Mouse (Mus musculus): ENCODE results near the gene Gse1. TPM values are rescaled to one million over a fixed set of nuclear protein-coding genes. Genes with fewer than 3 reads are reported as not detected.

Gse1 gene
- polyA plus RNA-seq, 1 experiment: 14.7 TPM

GRCm38 (mm10) chr8:120322956-120323448 lies 94.7 kb downstream of the Gse1 start:
- Histone ChIP-seq H3K4me3 (no peak overlapping the region), H3K79me2 (ENCODE audit: control insufficient read depth, insufficient read depth) (no peaks in the 10 kb centered on the region), H3K36me3 (ENCODE audit: control insufficient read depth, insufficient read depth) (no peaks in the 10 kb centered on the region), H3ac (ENCODE audit: control insufficient read depth, insufficient read length) (no peak overlapping the region), H3K4me2 (ENCODE audit: low read depth) (peak overlapping the region; percentile 55), H3K27me3 (ENCODE audit: control insufficient read depth, insufficient read depth, insufficient read length) (no peaks in the 10 kb centered on the region)
- TF ChIP-seq POLR2A (IDR thresholded peaks at IDR 0.05; ENCODE audit: insufficient read length, low read depth) (no peak), TCF3 (IDR thresholded peaks at IDR 0.05; ENCODE audit: insufficient read length, low read depth) (peak; percentile 35), E2F4 (IDR thresholded peaks at IDR 0.05; ENCODE audit: insufficient read depth) (no peak), SRF (IDR thresholded peaks at IDR 0.05; ENCODE audit: control insufficient read depth, insufficient read length, low read depth) (peak; percentile 27), MYOG (IDR thresholded peaks at IDR 0.05; ENCODE audit: control insufficient read depth in 1 of 3, insufficient read depth in 1 of 3, insufficient read length in 2 of 3, low read depth in 2 of 3) (peak in 2 of 3 experiments; percentile 68 to 80), USF1 (IDR thresholded peaks at IDR 0.05; ENCODE audit: low read depth) (no peak), CEBPB (IDR thresholded peaks at IDR 0.05; ENCODE audit: insufficient read depth, poor library complexity, severe bottlenecking) (no peak), MYOD1 (IDR thresholded peaks at IDR 0.05; ENCODE audit: control insufficient read depth in 1 of 3, insufficient read length in 2 of 3, low read depth in 2 of 3) (peak in 2 of 3 experiments; percentile 56 to 77), POLR2AphosphoS2 (IDR thresholded peaks at IDR 0.05; ENCODE audit: insufficient read length, low read depth) (no peak), TCF12 (IDR thresholded peaks at IDR 0.05; ENCODE audit: insufficient read depth, poor library complexity, severe bottlenecking) (no peak), REST (IDR thresholded peaks at IDR 0.05; ENCODE audit: insufficient read depth, insufficient read length) (no peak), MAX (IDR thresholded peaks at IDR 0.05; ENCODE audit: low read depth) (no peak)

DNA sequence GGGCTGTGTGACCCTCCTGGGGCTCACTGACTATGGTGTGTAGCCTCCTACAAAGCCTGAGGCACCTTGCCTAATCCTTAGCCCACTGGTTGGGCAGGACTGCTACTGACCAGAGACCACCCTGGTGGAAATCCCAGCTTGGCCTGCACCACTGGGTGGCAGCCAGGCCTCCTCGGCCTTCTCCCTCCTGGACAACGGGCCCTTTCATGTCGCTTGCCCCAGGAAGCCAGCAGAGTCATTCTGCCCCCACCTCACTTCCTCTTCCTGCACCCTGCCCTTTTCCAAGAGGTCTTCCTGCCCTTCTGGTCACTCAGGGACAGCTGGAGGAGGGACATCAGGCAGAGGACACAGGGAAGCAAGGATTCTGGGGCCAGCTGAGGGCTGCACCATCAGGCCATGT lies 96.3 kb downstream of the Gse1 start:
- no peak overlapping the region for H3K4me3 ChIP-seq

GRCm38 (mm10) chr8:120325172-120325767 lies 97.0 kb downstream of the Gse1 start:
- no peak overlapping the region for H3ac ChIP-seq (ENCODE audit: control insufficient read depth, insufficient read length)
- no peak overlapping the region for H3K4me2 ChIP-seq (ENCODE audit: low read depth)
- no peaks in the 10 kb centered on the region for H3K27me3 ChIP-seq (ENCODE audit: control insufficient read depth, insufficient read depth, insufficient read length)
- TF ChIP-seq MYOG (IDR thresholded peaks at IDR 0.05; ENCODE audit: control insufficient read depth in 1 of 3, insufficient read depth in 1 of 3, insufficient read length in 2 of 3, low read depth in 2 of 3) (peak in 1 of 3 experiments; percentile 7), SRF (IDR thresholded peaks at IDR 0.05; ENCODE audit: control insufficient read depth, insufficient read length, low read depth) (no peak)
- no peak overlapping the region for H3K4me3 ChIP-seq
- H3K79me2 ChIP-seq (ENCODE audit: control insufficient read depth, insufficient read depth): no peaks in the 10 kb centered on the region
- H3K36me3 ChIP-seq (ENCODE audit: control insufficient read depth, insufficient read depth): no peaks in the 10 kb centered on the region

More for the DNA sequence above, 96.3 kb downstream of the Gse1 start:
- TF ChIP-seq TCF12 (IDR thresholded peaks at IDR 0.05; ENCODE audit: insufficient read depth, poor library complexity, severe bottlenecking): no peak
- TF ChIP-seq POLR2AphosphoS2 (IDR thresholded peaks at IDR 0.05; ENCODE audit: insufficient read length, low read depth): no peak
- TF ChIP-seq E2F4 (IDR thresholded peaks at IDR 0.05; ENCODE audit: insufficient read depth): no peak
- TF ChIP-seq POLR2A (IDR thresholded peaks at IDR 0.05; ENCODE audit: insufficient read length, low read depth): no peak
- TF ChIP-seq CEBPB (IDR thresholded peaks at IDR 0.05; ENCODE audit: insufficient read depth, poor library complexity, severe bottlenecking): no peak
- no peak for TF ChIP-seq MAX (IDR thresholded peaks at IDR 0.05; ENCODE audit: low read depth)
- TF ChIP-seq MYOD1 (IDR thresholded peaks at IDR 0.05; ENCODE audit: control insufficient read depth in 1 of 3, insufficient read length in 2 of 3, low read depth in 2 of 3): no peak
- no peak for TF ChIP-seq MYOG (IDR thresholded peaks at IDR 0.05; ENCODE audit: control insufficient read depth in 1 of 3, insufficient read depth in 1 of 3, insufficient read length in 2 of 3, low read depth in 2 of 3)
- no peak for TF ChIP-seq TCF3 (IDR thresholded peaks at IDR 0.05; ENCODE audit: insufficient read length, low read depth)
- TF ChIP-seq SRF (IDR thresholded peaks at IDR 0.05; ENCODE audit: control insufficient read depth, insufficient read length, low read depth): no peak
- no peak for TF ChIP-seq REST (IDR thresholded peaks at IDR 0.05; ENCODE audit: insufficient read depth, insufficient read length)
- no peak for TF ChIP-seq USF1 (IDR thresholded peaks at IDR 0.05; ENCODE audit: low read depth)
- Histone ChIP-seq H3K27me3 (ENCODE audit: control insufficient read depth, insufficient read depth, insufficient read length) (no peaks in the 10 kb centered on the region), H3K79me2 (ENCODE audit: control insufficient read depth, insufficient read depth) (no peaks in the 10 kb centered on the region), H3K4me2 (ENCODE audit: low read depth) (no peak overlapping the region), H3K36me3 (ENCODE audit: control insufficient read depth, insufficient read depth) (no peaks in the 10 kb centered on the region), H3ac (ENCODE audit: control insufficient read depth, insufficient read length) (no peak overlapping the region)

GRCm38 (mm10) chr8:120327131-120327554 lies 98.9 kb downstream of the Gse1 start:
- H3K36me3 ChIP-seq (ENCODE audit: control insufficient read depth, insufficient read depth): no peaks in the 10 kb centered on the region
- no peaks in the 10 kb centered on the region for H3K27me3 ChIP-seq (ENCODE audit: control insufficient read depth, insufficient read depth, insufficient read length)
- no peak overlapping the region for H3K4me2 ChIP-seq (ENCODE audit: low read depth)
- no peak for TF ChIP-seq SRF (IDR thresholded peaks at IDR 0.05; ENCODE audit: control insufficient read depth, insufficient read length, low read depth)
- no peak for TF ChIP-seq E2F4 (IDR thresholded peaks at IDR 0.05; ENCODE audit: insufficient read depth)
- TF ChIP-seq MYOD1 (IDR thresholded peaks at IDR 0.05; ENCODE audit: control insufficient read depth in 1 of 3, insufficient read length in 2 of 3, low read depth in 2 of 3): no peak
- TF ChIP-seq USF1 (IDR thresholded peaks at IDR 0.05; ENCODE audit: low read depth): no peak
- TF ChIP-seq POLR2A (IDR thresholded peaks at IDR 0.05; ENCODE audit: insufficient read length, low read depth): no peak
- no peak for TF ChIP-seq CEBPB (IDR thresholded peaks at IDR 0.05; ENCODE audit: insufficient read depth, poor library complexity, severe bottlenecking)
- TF ChIP-seq POLR2AphosphoS2 (IDR thresholded peaks at IDR 0.05; ENCODE audit: insufficient read length, low read depth): no peak
- no peak for TF ChIP-seq REST (IDR thresholded peaks at IDR 0.05; ENCODE audit: insufficient read depth, insufficient read length)
- no peak for TF ChIP-seq TCF12 (IDR thresholded peaks at IDR 0.05; ENCODE audit: insufficient read depth, poor library complexity, severe bottlenecking)
- no peak for TF ChIP-seq MYOG (IDR thresholded peaks at IDR 0.05; ENCODE audit: control insufficient read depth in 1 of 3, insufficient read depth in 1 of 3, insufficient read length in 2 of 3, low read depth in 2 of 3)
- H3ac ChIP-seq (ENCODE audit: control insufficient read depth, insufficient read length): no peak overlapping the region
- H3K79me2 ChIP-seq (ENCODE audit: control insufficient read depth, insufficient read depth): no peaks in the 10 kb centered on the region
- H3K4me3 ChIP-seq: no peak overlapping the region

All from myocyte (in vitro differentiated cells).